Mouse (Mus musculus) G1E (cell line): Measurements from ENCODE around the gene Brd9.

ENCODE experiments used
- CTCF ChIP-seq: IDR thresholded peaks from 2 replicates; pipeline ENCODE4 v1.5.1; 2012; ENCODE audit warnings: low read depth, low read length, inconsistent platforms, mixed read lengths
- GATA1 ChIP-seq: IDR thresholded peaks from 2 replicates; pipeline ENCODE4 v1.6.1; 2012; ENCODE audit warnings: borderline replicate concordance, low read length, inconsistent platforms, mixed read lengths

DNA sequence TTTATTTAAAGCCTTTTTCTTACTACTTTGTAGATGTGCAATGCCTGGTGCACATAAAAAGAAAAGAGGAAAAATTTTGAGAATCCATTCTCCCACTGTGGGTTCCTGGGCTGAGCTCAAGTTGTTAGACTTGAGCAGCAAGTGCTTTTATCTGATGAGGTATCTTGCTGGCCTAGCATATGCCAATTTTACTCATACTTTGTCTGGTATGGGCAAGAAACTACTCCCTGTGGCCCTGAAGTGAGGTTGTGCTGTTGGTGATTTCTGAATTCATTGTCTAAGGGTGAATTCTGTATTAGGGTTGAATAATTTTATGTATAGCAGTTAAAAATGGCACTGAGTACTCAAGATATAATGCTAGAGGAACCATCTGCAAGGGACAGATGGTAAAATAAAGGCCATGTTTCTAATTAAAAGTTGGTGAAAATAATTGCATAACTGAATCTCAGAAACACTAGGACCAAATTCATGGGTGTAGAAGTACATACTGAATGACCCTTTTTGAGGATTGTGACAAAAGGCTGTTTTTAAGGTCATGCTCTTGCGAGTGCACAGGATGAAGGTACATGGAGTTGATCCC lies 16.0 kb downstream of the Brd9 start:
- TF ChIP-seq CTCF (no peak), GATA1 (no peak)
